Mouse (Mus musculus) neural tube, embryonic 14.5 days (tissue): ENCODE measurements around the gene Rere. TPM values are rescaled to one million over a fixed set of nuclear protein-coding genes. Genes with fewer than 3 reads are reported as not detected.

ENCODE experiments used
- ATAC-seq: fragments of 200-750 bp; cut with Nextera tagmentation; 2 replicates; pipeline ENCODE4 v1.8.0; 2017; ENCODE audit warnings: low read depth, mild to moderate bottlenecking, moderate TSS enrichment, moderate library complexity
- H3K27ac ChIP-seq: fragments of 300-500 bp; sonication (generic); 2 replicates; pipeline ENCODE4 v1.5.1; 2014; ENCODE audit warnings: low read depth, mild to moderate bottlenecking, control low read depth, low read length, moderate library complexity, mixed read lengths
- H3K27me3 ChIP-seq: fragments of 300-500 bp; sonication (generic); 2 replicates; pipeline ENCODE4 v1.6.1; 2014; ENCODE audit warnings: low read length; ENCODE audit not compliant: control insufficient read depth, insufficient read depth
- H3K36me3 ChIP-seq: fragments of 300-500 bp; sonication (generic); 2 replicates; pipeline ENCODE4 v1.6.1; 2014; ENCODE audit warnings: low read length, mixed read lengths; ENCODE audit not compliant: control insufficient read depth, insufficient read depth
- H3K4me1 ChIP-seq: fragments of 300-500 bp; sonication (generic); 2 replicates; pipeline ENCODE4 v1.6.1; 2014; ENCODE audit warnings: low read length; ENCODE audit not compliant: control insufficient read depth, insufficient read depth
- H3K4me2 ChIP-seq: fragments of 300-500 bp; sonication (generic); 2 replicates; pipeline ENCODE4 v1.6.1; 2014; ENCODE audit warnings: mild to moderate bottlenecking, low read depth, low read length, control low read depth
- H3K4me3 ChIP-seq: fragments of 300-500 bp; sonication (generic); 2 replicates; pipeline ENCODE4 v1.5.1; 2014; ENCODE audit warnings: low read depth, low read length, control low read depth, mixed read lengths
- H3K9ac ChIP-seq: fragments of 300-500 bp; sonication (generic); replicated peaks from 2 replicates; pipeline ENCODE4 v1.6.1; 2014; ENCODE audit warnings: low read depth, mild to moderate bottlenecking, control low read depth, low read length, mixed read lengths
- H3K9me3 ChIP-seq: fragments of 300-500 bp; sonication (generic); 2 replicates; pipeline ENCODE4 v1.6.1; 2016; ENCODE audit warnings: low read length; ENCODE audit not compliant: control insufficient read depth
- WGBS: fragments of 180-500 bp; shearing (Covaris S2); extraction: QIAGEN DNeasy Blood & Tissue Kit; methylation state at CpG from one replicate; pipeline ENCODE4 v1.1.7; 2014; 5-methylcytosine and 5-hydroxymethylcytosine counted together
- polyA plus RNA-seq: library from polyadenylated mRNA; unstranded; fragments of >200 nt; fragmentation: Nextera tagmentation; extraction: Ambion mirVana; gene quantifications from 2 replicates; pipeline ENCODE4 v1.2.1, GENCODE M21; 2014

Gene Rere
- polyA plus RNA-seq, 1 experiment from 2014 or later, result 50.7 TPM

- WGBS, result 76% methylated on average over 3 of the region's 3 CpGs
- H3K9ac ChIP-seq, result no peak overlapping the region
- no peak overlapping the region for H3K4me3 ChIP-seq
- no peaks in the 10 kb centered on the region for H3K36me3 ChIP-seq
- H3K27ac ChIP-seq, result no peak overlapping the region
- H3K27me3 ChIP-seq, result no peaks in the 10 kb centered on the region
- H3K9me3 ChIP-seq, result no peaks in the 10 kb centered on the region
- no peak for ATAC-seq
- peaks cover 43% of the 10 kb centered on the region; the same call in 1 of the 2 replicates for H3K4me1 ChIP-seq
- no peak overlapping the region for H3K4me2 ChIP-seq
Observed at GRCm38 (mm10) chr4:150447517-150447916, 166.1 kb downstream of the Rere start.

- H3K4me2 ChIP-seq, result no peak overlapping the region
- no peak overlapping the region for H3K27ac ChIP-seq
- no peaks in the 10 kb centered on the region for H3K36me3 ChIP-seq
- no peak for ATAC-seq
- 81% methylated on average over 1 of the region's 1 CpGs for WGBS
- H3K4me1 ChIP-seq, result peaks cover 40% of the 10 kb centered on the region; the same call in 1 of the 2 replicates
- H3K4me3 ChIP-seq, result no peak overlapping the region
- H3K27me3 ChIP-seq, result no peaks in the 10 kb centered on the region
- no peak overlapping the region for H3K9ac ChIP-seq
- no peaks in the 10 kb centered on the region for H3K9me3 ChIP-seq
Observed at GRCm38 (mm10) chr4:150448433-150448832, 167.0 kb downstream of the Rere start.

- Histone ChIP-seq H3K4me3 (no peak overlapping the region), H3K9me3 (no peaks in the 10 kb centered on the region), H3K27ac (peak overlapping the region; percentile 44; the same call in 1 of the 2 replicates), H3K4me2 (no peak overlapping the region), H3K27me3 (no peaks in the 10 kb centered on the region), H3K4me1 (peaks cover 32% of the 10 kb centered on the region; the same call in 1 of the 2 replicates), H3K9ac (no peak overlapping the region), H3K36me3 (no peaks in the 10 kb centered on the region)
- WGBS, result 60% methylated on average over 6 of the region's 6 CpGs
- no peak for ATAC-seq
Observed at GRCm38 (mm10) chr4:150450081-150450691, 168.7 kb downstream of the Rere start.

- Histone ChIP-seq H3K27me3 (no peaks in the 10 kb centered on the region), H3K4me2 (no peak overlapping the region), H3K9me3 (no peaks in the 10 kb centered on the region), H3K4me3 (no peak overlapping the region), H3K27ac (0 out of 2 replicates have a peak overlapping the region, but pooled peaks have one; percentile 28), H3K9ac (no peak overlapping the region), H3K36me3 (no peaks in the 10 kb centered on the region), H3K4me1 (peaks cover 29% of the 10 kb centered on the region; the same call in 1 of the 2 replicates)
- ATAC-seq, result no peak
- 65% methylated on average over 11 of the region's 11 CpGs for WGBS
Observed at GRCm38 (mm10) chr4:150452155-150452847, 170.9 kb downstream of the Rere start.

GRCm38 (mm10) chr4:150454571-150455306 is 173.3 kb downstream of the Rere start:
- Histone ChIP-seq H3K36me3 (no peaks in the 10 kb centered on the region), H3K27ac (no peak overlapping the region), H3K9ac (no peak overlapping the region), H3K9me3 (no peaks in the 10 kb centered on the region), H3K4me2 (no peak overlapping the region), H3K4me1 (peaks cover 30% of the 10 kb centered on the region; the same call in 1 of the 2 replicates), H3K27me3 (no peaks in the 10 kb centered on the region), H3K4me3 (no peak overlapping the region)
- WGBS, result 67% methylated on average over 12 of the region's 12 CpGs
- ATAC-seq, result no peak

- H3K36me3 ChIP-seq, result no peaks in the 10 kb centered on the region
- WGBS, result 68% methylated on average over 1 of the region's 1 CpGs
- H3K27ac ChIP-seq, result no peak overlapping the region
- H3K27me3 ChIP-seq, result no peaks in the 10 kb centered on the region
- H3K4me3 ChIP-seq, result no peak overlapping the region
- H3K9ac ChIP-seq, result no peak overlapping the region
- no peaks in the 10 kb centered on the region for H3K9me3 ChIP-seq
- ATAC-seq, result no peak
- no peak overlapping the region for H3K4me2 ChIP-seq
- H3K4me1 ChIP-seq, result peaks cover 22% of the 10 kb centered on the region; the same call in 1 of the 2 replicates
Observed at GRCm38 (mm10) chr4:150455750-150456149, 174.3 kb downstream of the Rere start.

- Histone ChIP-seq H3K4me1 (peaks cover 27% of the 10 kb centered on the region; the same call in 1 of the 2 replicates), H3K4me3 (no peak overlapping the region), H3K27me3 (no peaks in the 10 kb centered on the region), H3K27ac (peak overlapping the region; percentile 64), H3K36me3 (no peaks in the 10 kb centered on the region), H3K4me2 (no peak overlapping the region), H3K9me3 (no peaks in the 10 kb centered on the region), H3K9ac (no peak overlapping the region)
- no peak for ATAC-seq
- WGBS, result 44% methylated on average over 7 of the region's 7 CpGs
Observed at GRCm38 (mm10) chr4:150456452-150456851, 175.0 kb downstream of the Rere start.

GRCm38 (mm10) chr4:150456886-150457285 is 175.4 kb downstream of the Rere start:
- no peaks in the 10 kb centered on the region for H3K36me3 ChIP-seq
- no peak overlapping the region for H3K9ac ChIP-seq
- H3K4me2 ChIP-seq, result no peak overlapping the region
- no peak overlapping the region; the same call in 1 of the 2 replicates for H3K27ac ChIP-seq
- no peak for ATAC-seq
- peaks cover 25% of the 10 kb centered on the region; the same call in 1 of the 2 replicates for H3K4me1 ChIP-seq
- H3K27me3 ChIP-seq, result no peaks in the 10 kb centered on the region
- H3K4me3 ChIP-seq, result no peak overlapping the region
- 39% methylated on average over 2 of the region's 2 CpGs for WGBS
- H3K9me3 ChIP-seq, result no peaks in the 10 kb centered on the region
